Mouse (Mus musculus) megakaryocyte, embryonic 14.5 days (primary cell): Measurements from ENCODE around the gene Nfkbie.

Source experiments
- FLI1 ChIP-seq: IDR thresholded peaks from 2 replicates; pipeline ENCODE4 v1.6.1; 2012; ENCODE audit warnings: low read length, inconsistent platforms, mixed read lengths
- GATA1 ChIP-seq: IDR thresholded peaks from 3 replicates; pipeline ENCODE4 v1.6.1; 2012; ENCODE audit warnings: mixed read lengths, low read length, inconsistent platforms, borderline replicate concordance

- TF ChIP-seq GATA1 (no peak), FLI1 (no peak)
Observed at GRCm38 (mm10) chr17:45582188-45582587, 26.7 kb downstream of the Nfkbie start.
